Mouse (Mus musculus): ENCODE results near the gene Slc22a28. TPM values are rescaled to one million over a fixed set of nuclear protein-coding genes. Genes with fewer than 3 reads are reported as not detected.

Slc22a28 gene
- not detected for polyA plus RNA-seq (2015; fragmentation: Illumina TruSeq; extraction: RNeasy Lipid Tissue Mini Kit (QIAGEN cat#74804); ENCODE audit: insufficient read depth, low replicate concordance)

DNA sequence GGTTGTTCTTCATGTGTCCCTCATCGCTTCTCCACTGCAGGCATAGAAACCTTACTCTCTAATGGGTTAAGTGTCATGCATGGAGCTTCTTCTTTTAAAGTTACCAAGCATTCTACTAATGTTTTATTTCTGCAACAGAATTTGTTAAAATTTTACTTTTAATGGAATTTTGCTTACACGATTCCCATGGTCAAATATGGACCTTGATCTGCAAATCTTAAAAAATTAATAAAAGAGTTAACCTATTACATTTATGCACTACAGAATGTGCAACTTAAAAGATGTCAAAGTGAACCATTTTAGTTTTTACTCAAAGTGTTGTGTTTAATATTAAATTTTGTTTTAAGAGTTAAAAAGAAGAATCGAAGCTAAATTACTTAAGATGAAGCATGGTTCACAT is at the start of gene Slc22a28:
Gene Slc22a28 (minus strand): TSS at position 102 of the 400 bp plus-strand sequence.

Other genes starting within 250 kb of the Slc22a28 start
- not detected for gene Slc22a27, start 166.0 kb downstream of the Slc22a28 start, polyA plus RNA-seq (2015; fragmentation: Illumina TruSeq; extraction: RNeasy Lipid Tissue Mini Kit (QIAGEN cat#74804); ENCODE audit: insufficient read depth, low replicate concordance)
- gene Slc22a29, start 86.9 kb upstream of the Slc22a28 start, polyA plus RNA-seq (2015; fragmentation: Illumina TruSeq; extraction: RNeasy Lipid Tissue Mini Kit (QIAGEN cat#74804); ENCODE audit: insufficient read depth, low replicate concordance), result not detected